23 mouse cellular contexts compared by ENCODE assay signal in genomic region chrX:18409598-18409997, GRCm38 (mm10). TPM values are rescaled to one million over a fixed set of nuclear protein-coding genes. Genes with fewer than 3 reads are reported as not detected.
"Had no signal": no experiment of that assay in that cellular context is flagged by ENCODE, and none has a peak within 500 bp of the region (broad histone marks: within the 10 kb centered on the region; RNA-seq: fewer than 3 reads in every experiment).

No protein-coding gene starts in this region.

- H3K9ac ChIP-seq: limb, embryonic 13.5 days; liver, embryonic 12.5 days; liver, embryonic 15.5 days; lung, embryonic 15.5 days; midbrain, embryonic 13.5 days; neural tube, embryonic 12.5 days; neural tube, embryonic 15.5 days had no signal

- H3K9me3 ChIP-seq: limb, embryonic 10.5 days; limb, embryonic 13.5 days; liver, embryonic 12.5 days; liver, embryonic 15.5 days; lung, embryonic 15.5 days; midbrain, embryonic 13.5 days; neural tube, embryonic 12.5 days; neural tube, embryonic 15.5 days had no signal

- DNase-seq: kidney, adult 18-20 months; kidney, adult 9 months; kidney, postnatal 14 days; kidney, postnatal 4 days; liver; lung, adult 18-20 months; lung, postnatal 10 days; lung, postnatal 36 days; right cerebral cortex, postnatal 25 days; thymus, adult 2 months; thymus, postnatal 14 days; thymus, postnatal 4 days had no signal

- H3K36me3 ChIP-seq: limb, embryonic 10.5 days; limb, embryonic 13.5 days; liver, embryonic 12.5 days; liver, embryonic 15.5 days; lung, embryonic 15.5 days; midbrain, embryonic 10.5 days; midbrain, embryonic 13.5 days; neural tube, embryonic 12.5 days; neural tube, embryonic 15.5 days had no signal

- H3K4me1 ChIP-seq: limb, embryonic 10.5 days; limb, embryonic 13.5 days; liver, embryonic 12.5 days; liver, embryonic 15.5 days; lung, embryonic 15.5 days; megakaryocyte, embryonic 14.5 days; midbrain, embryonic 10.5 days; midbrain, embryonic 13.5 days; neural tube, embryonic 12.5 days; neural tube, embryonic 15.5 days had no signal

- H3K27me3 ChIP-seq: limb, embryonic 13.5 days; liver, embryonic 12.5 days; liver, embryonic 15.5 days; lung, embryonic 15.5 days; megakaryocyte, embryonic 14.5 days; midbrain, embryonic 13.5 days; neural tube, embryonic 12.5 days; neural tube, embryonic 15.5 days had no signal

- H3K4me3 ChIP-seq: limb, embryonic 10.5 days; limb, embryonic 13.5 days; liver, embryonic 12.5 days; liver, embryonic 15.5 days; lung, embryonic 15.5 days; megakaryocyte, embryonic 14.5 days; midbrain, embryonic 10.5 days; midbrain, embryonic 13.5 days; neural tube, embryonic 12.5 days; neural tube, embryonic 15.5 days had no signal

- H3K4me2 ChIP-seq: limb, embryonic 13.5 days; liver, embryonic 12.5 days; liver, embryonic 15.5 days; lung, embryonic 15.5 days; midbrain, embryonic 13.5 days; neural tube, embryonic 12.5 days; neural tube, embryonic 15.5 days had no signal

- ATAC-seq: intestine, embryonic 16.5 days; liver, embryonic 12.5 days; midbrain, embryonic 13.5 days had no signal

- H3K27ac ChIP-seq: limb, embryonic 10.5 days; limb, embryonic 13.5 days; liver, embryonic 12.5 days; liver, embryonic 15.5 days; lung, embryonic 15.5 days; midbrain, embryonic 10.5 days; midbrain, embryonic 13.5 days; neural tube, embryonic 12.5 days; neural tube, embryonic 15.5 days had no signal

RNA-seq across cellular contexts. Expression of gene 4930578C19Rik, which starts 51.6 kb away (rescaled TPM):
- polyA plus RNA-seq: liver, embryonic 12.5 days; liver, embryonic 15.5 days had no signal
